Mouse (Mus musculus) heart, postnatal 0 days (tissue): Measurements from ENCODE around the gene Lrrc74a.

Experiments
- CTCF ChIP-seq: IDR thresholded peaks from 2 replicates; pipeline ENCODE4 v1.5.1; 2016; ENCODE audit warnings: antibody characterized with exemption, control low read depth, low read depth
- EP300 ChIP-seq: IDR thresholded peaks from 2 replicates; pipeline ENCODE4 v1.6.1; 2016; ENCODE audit warnings: antibody characterized with exemption, low read depth

DNA sequence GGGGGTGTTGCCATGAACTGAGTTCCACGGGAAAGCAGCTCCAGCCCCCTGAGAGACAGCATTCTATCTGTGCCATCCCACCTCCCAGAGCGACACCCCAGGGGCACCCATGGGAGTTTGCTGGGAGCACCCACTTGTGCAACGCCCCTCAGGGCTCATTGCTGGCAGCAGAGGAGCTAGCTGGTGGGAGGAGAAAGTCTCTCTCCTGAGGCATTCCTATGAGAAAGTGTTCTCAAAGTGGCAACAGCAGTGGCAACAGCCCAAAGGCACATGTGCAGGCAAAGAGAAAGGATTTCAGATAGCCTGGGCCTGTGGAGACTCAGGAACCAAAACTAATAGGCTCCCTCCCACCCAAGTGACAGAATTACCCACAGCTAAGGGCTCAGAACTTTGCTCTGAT, 78.6 kb downstream of the Lrrc74a start:
- TF ChIP-seq CTCF (no peak), EP300 (no peak)
